ENCODE assay signal across 8 mouse cellular contexts in the genomic region with DNA sequence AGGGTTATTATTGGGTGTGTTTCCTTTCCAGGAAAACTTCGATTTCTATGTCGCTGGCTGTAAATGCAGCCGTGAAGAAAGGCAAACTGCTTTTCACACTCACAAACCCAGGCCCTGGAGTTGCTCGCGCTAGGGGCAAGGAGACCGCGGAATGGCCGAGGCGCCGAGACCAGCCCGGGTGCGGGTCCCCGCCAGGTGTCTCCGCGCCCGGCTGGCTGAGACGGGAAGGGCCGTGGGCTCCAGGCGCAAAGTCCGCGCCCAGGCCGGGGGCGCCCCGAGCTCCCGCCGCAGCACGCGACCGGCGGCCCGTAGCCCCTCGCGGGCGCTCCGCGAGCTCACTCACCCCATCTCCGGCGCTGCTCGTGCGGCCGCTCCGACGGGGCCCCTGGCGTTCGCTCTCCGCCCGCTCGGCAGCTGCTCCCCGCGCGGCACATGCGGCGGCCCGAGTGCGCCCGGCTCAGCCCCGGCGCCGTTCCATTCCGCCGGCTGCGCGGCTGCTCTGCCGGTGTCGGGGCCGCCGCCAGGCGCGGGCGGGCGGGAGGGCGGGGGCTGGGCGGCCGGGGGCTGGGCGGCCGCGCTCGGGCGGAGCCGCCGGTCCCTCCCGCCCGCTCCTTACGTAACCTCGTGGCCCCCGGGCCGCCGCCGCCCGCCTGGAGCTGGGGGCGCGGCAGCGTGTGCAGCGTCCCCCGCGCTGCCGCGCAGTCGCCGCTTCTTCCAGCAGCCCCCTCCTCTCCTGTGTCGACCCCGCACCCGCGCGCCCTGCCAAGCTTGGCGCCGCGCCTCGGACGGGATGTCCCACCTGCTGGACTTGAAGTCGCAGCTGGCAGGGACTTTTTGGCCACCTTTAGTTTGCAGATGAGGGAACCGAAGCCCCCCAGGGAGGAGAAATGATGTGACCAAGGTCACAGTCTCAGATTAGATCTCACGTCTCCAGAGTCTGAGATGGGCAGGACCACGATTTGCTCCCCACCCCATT. TPM values are rescaled to one million over a fixed set of nuclear protein-coding genes. Genes with fewer than 3 reads are reported as not detected.
DNase-seq lines count a peak whose midpoint lies in the region; ATAC-seq and TF ChIP-seq lines count a peak whose summit lies in the region.

No protein-coding gene starts in this region.

- peaks cover 13% of the 10 kb centered on the region for H3K4me1 ChIP-seq in forebrain, embryonic 15.5 days
- H3K4me1 ChIP-seq in hindbrain, postnatal 0 days (ENCODE audit: insufficient read depth, low read length): peaks cover 12% of the 10 kb centered on the region; the same call in 1 of the 2 replicates
- peaks cover 0 to 2% of the 10 kb centered on the region in 2 experiments; a peak in 1 of 4 replicates for H3K4me1 ChIP-seq in liver, embryonic 14.5 days (replicated peaks; ENCODE audit: control insufficient read depth in 2 of 2, insufficient read depth in 2 of 2, low read length in 1 of 2)

- TF ChIP-seq EP300 in liver, embryonic 14.5 days (IDR thresholded peaks at IDR 0.05; ENCODE audit: low read depth): no peak

- peak overlapping the region; percentile 70 for H3K4me2 ChIP-seq in forebrain, embryonic 15.5 days (replicated peaks)
- H3K4me2 ChIP-seq in hindbrain, postnatal 0 days (ENCODE audit: low read depth, low read length): peak overlapping the region; percentile 81
- peak overlapping the region; percentile 73 for H3K4me2 ChIP-seq in liver, embryonic 14.5 days (ENCODE audit: low read depth)

- no peaks in the 10 kb centered on the region for H3K36me3 ChIP-seq in forebrain, embryonic 15.5 days
- H3K36me3 ChIP-seq in hindbrain, postnatal 0 days (ENCODE audit: insufficient read depth, low read length): no peaks in the 10 kb centered on the region
- no peaks in the 10 kb centered on the region for H3K36me3 ChIP-seq in liver, embryonic 14.5 days (replicated peaks; ENCODE audit: control insufficient read depth, insufficient read depth, low read depth)

- peak overlapping the region; percentile 79 for H3K4me3 ChIP-seq in forebrain, embryonic 15.5 days
- H3K4me3 ChIP-seq in hindbrain, postnatal 0 days (ENCODE audit: low read length): peak overlapping the region; percentile 71
- peak overlapping the region; percentile 61 to 63 for H3K4me3 ChIP-seq in liver, embryonic 14.5 days (ENCODE audit: insufficient read depth in 1 of 2, low read depth in 2 of 2, low read length in 2 of 2)

- peak overlapping the region; percentile 66 for H3K9ac ChIP-seq in forebrain, embryonic 15.5 days (replicated peaks)
- peak overlapping the region; percentile 70 for H3K9ac ChIP-seq in hindbrain, postnatal 0 days (replicated peaks; ENCODE audit: low read length)
- peak overlapping the region; percentile 47 for H3K9ac ChIP-seq in liver, embryonic 14.5 days (replicated peaks)

- no peak for TF ChIP-seq CTCF in hindbrain, postnatal 0 days (IDR thresholded peaks at IDR 0.05; ENCODE audit: low read depth)
- no peak for TF ChIP-seq CTCF in liver, embryonic 14.5 days (IDR thresholded peaks at IDR 0.05; ENCODE audit: low read depth)

- intact Hi-C loops in left cerebral cortex, postnatal 4 days (cut with DNase I): no loop called here

- 0 out of 2 replicates have a peak, but pooled peaks cover 3% of the 10 kb centered on the region for H3K27me3 ChIP-seq in forebrain, embryonic 15.5 days
- no peaks in the 10 kb centered on the region for H3K27me3 ChIP-seq in hindbrain, postnatal 0 days (ENCODE audit: insufficient read depth, low read length)
- peaks cover 48% of the 10 kb centered on the region for H3K27me3 ChIP-seq in liver, embryonic 14.5 days (ENCODE audit: control insufficient read depth, insufficient read depth, low read length)

- H3K9me3 ChIP-seq in forebrain, embryonic 15.5 days: no peaks in the 10 kb centered on the region
- no peaks in the 10 kb centered on the region for H3K9me3 ChIP-seq in hindbrain, postnatal 0 days (ENCODE audit: low read length)
- H3K9me3 ChIP-seq in liver, embryonic 14.5 days (ENCODE audit: control insufficient read depth, low read length): no peaks in the 10 kb centered on the region

- peak; percentile 75 for DNase-seq in left cerebral cortex, postnatal 4 days
- DNase-seq in left cerebral cortex, adult 11 months (ENCODE audit: low spot score): no peak
- DNase-seq in brain, adult 2 months (ENCODE audit: low read depth, low spot score): peak; percentile 47
- DNase-seq in hindbrain, postnatal 0 days (ENCODE audit: low spot score): peak; percentile 70
- DNase-seq in liver, embryonic 14.5 days (ENCODE audit: low read depth in 3 of 3, low spot score in 3 of 3): no peak
- DNase-seq in ovary, postnatal 36 days (ENCODE audit: low spot score): peak; percentile 36

- H3K27ac ChIP-seq in forebrain, embryonic 15.5 days (replicated peaks): peak overlapping the region; percentile 72
- H3K27ac ChIP-seq in hindbrain, postnatal 0 days: peak overlapping the region; percentile 82
- no peak overlapping the region for H3K27ac ChIP-seq in liver, embryonic 14.5 days

- ATAC-seq in forebrain, embryonic 15.5 days (replicated peaks): peak; percentile 79
- ATAC-seq in hindbrain, postnatal 0 days: peak; percentile 83
- peak; percentile 78 for ATAC-seq in liver, embryonic 14.5 days (ENCODE audit: insufficient read depth)
- ATAC-seq in inflammation-experienced regulatory T-cells, adult 6 months: no peak

- under 1% methylated on average over 105 of the region's 114 CpGs for WGBS in forebrain, embryonic 15.5 days
- 2% methylated on average over 70 of the region's 114 CpGs for WGBS in hindbrain, postnatal 0 days
- WGBS in liver, embryonic 14.5 days (ENCODE audit: insufficient replicate concordance): 2% methylated on average over 96 of the region's 114 CpGs

RNA-seq across cellular contexts. Expression of a gene that starts 0.6 kb away (rescaled TPM):
- 10 to 100 TPM; 51.8 to 54.3 TPM for total RNA-seq in left cerebral cortex, postnatal 4 days (2021)
- 25.0 and 25.9 TPM in 2 replicates for polyA plus RNA-seq in forebrain, embryonic 15.5 days (2015; fragmentation: Nextera tagmentation; extraction: Ambion mirVana)
- 30.3 and 37.6 TPM in 2 replicates for total RNA-seq in hindbrain, postnatal 0 days (2014; rRNA removed)
- 44.4 and 46.0 TPM in 2 replicates for polyA plus RNA-seq in hindbrain, postnatal 0 days (2015; fragmentation: Nextera tagmentation; extraction: Ambion mirVana)
- polyA plus RNA-seq in liver, embryonic 14.5 days (2012; rRNA removed): 1.4 and 2.6 TPM in 2 replicates
- 2.8 and 2.9 TPM in 2 replicates for polyA plus RNA-seq in liver, embryonic 14.5 days (2014; fragmentation: Nextera tagmentation; extraction: Ambion mirVana)
- under 1 TPM in 1 of 3 experiments, not detected in 2; 0.47 TPM for polyA plus RNA-seq in inflammation-experienced regulatory T-cells, adult 6 months (2017; shearing (Covaris generic))

RNA-seq across cellular contexts. Expression of a gene that starts 56.0 kb away (rescaled TPM):
- total RNA-seq in left cerebral cortex, postnatal 4 days (2021): 10 to 100 TPM; 54.5 to 61.9 TPM
- polyA plus RNA-seq in forebrain, embryonic 15.5 days (2015; fragmentation: Nextera tagmentation; extraction: Ambion mirVana): 157 and 166 TPM in 2 replicates
- 45.2 and 52.0 TPM in 2 replicates for total RNA-seq in hindbrain, postnatal 0 days (2014; rRNA removed)
- 165 and 170 TPM in 2 replicates for polyA plus RNA-seq in hindbrain, postnatal 0 days (2015; fragmentation: Nextera tagmentation; extraction: Ambion mirVana)
- 15.7 and 22.7 TPM in 2 replicates for polyA plus RNA-seq in liver, embryonic 14.5 days (2012; rRNA removed)
- polyA plus RNA-seq in liver, embryonic 14.5 days (2014; fragmentation: Nextera tagmentation; extraction: Ambion mirVana): 53.1 and 59.7 TPM in 2 replicates
- polyA plus RNA-seq in inflammation-experienced regulatory T-cells, adult 6 months (2017; shearing (Covaris generic)): 100 to 1,000 TPM; 153 to 159 (median 158) TPM

Comparison
In these comparisons a context has a peak if more than half of its experiments do, and no peak if none do; other contexts are left out.
1. DNase-seq: peak in left cerebral cortex, postnatal 4 days (single experiment), brain, adult 2 months (single experiment), hindbrain, postnatal 0 days (single experiment) and ovary, postnatal 36 days (single experiment); none in left cerebral cortex, adult 11 months (single experiment) and liver, embryonic 14.5 days (0 of 3).
2. Peak in every context shown above with its lines, with median percentiles within 50 percentile points of each other: H3K4me2 ChIP-seq, H3K4me3 ChIP-seq and H3K9ac ChIP-seq.